ENCODE assay signal across 29 mouse cellular contexts in genomic region chr6:129276483-129276882, GRCm38 (mm10). TPM values are rescaled to one million over a fixed set of nuclear protein-coding genes. Genes with fewer than 3 reads are reported as not detected.
"Had no signal": no experiment of that assay in that cellular context is flagged by ENCODE, and none has a peak within 500 bp of the region (broad histone marks: within the 10 kb centered on the region; RNA-seq: fewer than 3 reads in every experiment).

No protein-coding gene starts in this region.

- H3K9ac ChIP-seq: limb, embryonic 13.5 days; liver, embryonic 12.5 days; liver, embryonic 15.5 days; lung, embryonic 15.5 days; midbrain, embryonic 13.5 days had no signal

- H3K4me2 ChIP-seq: limb, embryonic 13.5 days; liver, embryonic 12.5 days; lung, embryonic 15.5 days; midbrain, embryonic 13.5 days had no signal

- H3K4me1 ChIP-seq: limb, embryonic 10.5 days; limb, embryonic 13.5 days; liver, embryonic 12.5 days; liver, embryonic 15.5 days; lung, embryonic 15.5 days; midbrain, embryonic 10.5 days; midbrain, embryonic 13.5 days had no signal

- H3K27ac ChIP-seq: limb, embryonic 10.5 days; limb, embryonic 13.5 days; liver, embryonic 12.5 days; lung, embryonic 15.5 days; midbrain, embryonic 10.5 days; midbrain, embryonic 13.5 days; stomach, postnatal 0 days had no signal

- H3K4me3 ChIP-seq: limb, embryonic 10.5 days; limb, embryonic 13.5 days; liver, embryonic 12.5 days; liver, embryonic 15.5 days; lung, embryonic 15.5 days; midbrain, embryonic 10.5 days; midbrain, embryonic 13.5 days had no signal

- H3K36me3 ChIP-seq: limb, embryonic 10.5 days; limb, embryonic 13.5 days; liver, embryonic 12.5 days; liver, embryonic 15.5 days; lung, embryonic 15.5 days; midbrain, embryonic 10.5 days; midbrain, embryonic 13.5 days had no signal

- ATAC-seq: liver, embryonic 12.5 days; midbrain, embryonic 13.5 days; midbrain, embryonic 16.5 days had no signal

- DNase-seq: kidney, adult 18-20 months; kidney, adult 9 months; kidney, postnatal 14 days; kidney, postnatal 4 days; liver; lung, adult 18-20 months; lung, postnatal 10 days; lung, postnatal 36 days; right cerebral cortex, adult 18-20 months; right cerebral cortex, postnatal 14 days; right cerebral cortex, postnatal 4 days; thymus, postnatal 4 days had no signal

- H3K27me3 ChIP-seq: limb, embryonic 13.5 days; liver, embryonic 12.5 days; liver, embryonic 15.5 days; lung, embryonic 15.5 days; midbrain, embryonic 13.5 days had no signal

- H3K9me3 ChIP-seq: limb, embryonic 10.5 days; limb, embryonic 13.5 days; liver, embryonic 12.5 days; liver, embryonic 15.5 days; lung, embryonic 15.5 days; midbrain, embryonic 10.5 days; midbrain, embryonic 13.5 days had no signal

RNA-seq across cellular contexts. Expression of gene Cd69, which starts 1.2 kb away (rescaled TPM):
- total RNA-seq: layer of hippocampus, adult 18-20 months; layer of hippocampus, postnatal 14 days; left cerebral cortex, adult 8-10 months; left cerebral cortex, postnatal 14 days had no signal
- polyA plus RNA-seq: kidney, embryonic 16.5 days; midbrain, embryonic 13.5 days; midbrain, embryonic 16.5 days; neural tube, embryonic 11.5 days; neural tube, embryonic 14.5 days had no signal

RNA-seq across cellular contexts. Expression of gene 4922502D21Rik, which starts 55.1 kb away (rescaled TPM):
- total RNA-seq: layer of hippocampus, adult 18-20 months; layer of hippocampus, postnatal 14 days; left cerebral cortex, adult 8-10 months; left cerebral cortex, postnatal 14 days had no signal
- polyA plus RNA-seq: kidney, embryonic 16.5 days; limb, embryonic 10.5 days; limb, embryonic 13.5 days; liver, embryonic 12.5 days; liver, embryonic 15.5 days; lung, embryonic 15.5 days; midbrain, embryonic 10.5 days; midbrain, embryonic 13.5 days; midbrain, embryonic 16.5 days; neural tube, embryonic 11.5 days; neural tube, embryonic 14.5 days; stomach, embryonic 14.5 days; stomach, postnatal 0 days had no signal
